1 mouse cellular context compared by ENCODE assay signal in genomic region chr7:127775837-127776236, GRCm38 (mm10).
A peak's percentile ranks its signal among the peaks of the same experiment; 100 is the strongest.
TF ChIP-seq lines count a peak whose summit lies in the region.

No protein-coding gene starts in this region.

TF ChIP-seq in ES-E14, 5 proteins besides CTCF, POLR2A, EP300 and RAD21:
- TF ChIP-seq ZNF384 (IDR thresholded peaks at IDR 0.05; ENCODE audit: low read depth, low read length): peak; percentile 76
